Mouse (Mus musculus) CH12.LX (cell line): ENCODE measurements around the gene Osgin1. TPM values are rescaled to one million over a fixed set of nuclear protein-coding genes. Genes with fewer than 3 reads are reported as not detected.

Experiments used
- DNase-seq: peaks from one replicate; pipeline ENCODE4 v3.0.0-alpha.2; 2013; ENCODE audit errors: extremely low read depth
- H3K27ac ChIP-seq: 2 replicates; pipeline ENCODE4 v1.5.1; 2012; ENCODE audit warnings: low read depth, mild to moderate bottlenecking, control low read depth, moderate library complexity; ENCODE audit not compliant: insufficient read depth
- H3K27me3 ChIP-seq: replicated peaks from 2 replicates; pipeline ENCODE3; 2012; ENCODE audit warnings: inconsistent platforms
- H3K36me3 ChIP-seq, 2 experiments: replicated peaks in 1 of 2; 2 replicates each; pipeline versions ENCODE3 to v1.6.1; 2012; ENCODE audit warnings: inconsistent platforms in 1 of 2, low read length in 1 of 2, mild to moderate bottlenecking in 1 of 2, mixed read lengths in 1 of 2, moderate library complexity in 1 of 2; ENCODE audit not compliant: control insufficient read depth in 1 of 2, insufficient read depth in 1 of 2
- H3K4me1 ChIP-seq, 2 experiments: 2 replicates each; pipeline ENCODE4 v1.6.1; 2012; ENCODE audit warnings: inconsistent platforms in 1 of 2, moderate library complexity in 1 of 2; ENCODE audit not compliant: insufficient read depth in 2 of 2, control insufficient read depth in 1 of 2
- H3K4me2 ChIP-seq: 2 replicates; pipeline ENCODE4 v1.6.1; 2012; ENCODE audit warnings: low read depth, mild to moderate bottlenecking, control low read depth; ENCODE audit not compliant: poor library complexity, insufficient read depth, severe bottlenecking
- H3K4me3 ChIP-seq, 3 experiments: fragments of 150-350 bp in 1 of 3; sonication (generic) in 1 of 3; replicated peaks in 1 of 3; 2 replicates each; pipeline versions ENCODE3 to v1.5.1; 2011 to 2012; ENCODE audit warnings: low read depth in 2 of 3, low read length in 2 of 3, mild to moderate bottlenecking in 2 of 3, moderate library complexity in 2 of 3, control low read depth in 1 of 3, improper control_type of control experiment in 1 of 3, inconsistent platforms in 1 of 3, mixed read lengths in 1 of 3; ENCODE audit not compliant: poor library complexity in 1 of 3
- H3K79me2 ChIP-seq: replicated peaks from 2 replicates; pipeline ENCODE4 v1.6.1; 2012; ENCODE audit warnings: mild to moderate bottlenecking, moderate library complexity; ENCODE audit not compliant: control insufficient read depth, poor library complexity, insufficient read depth, severe bottlenecking; ENCODE audit errors: extremely low read depth
- H3K9ac ChIP-seq: 2 replicates; pipeline ENCODE4 v1.6.1; 2012; ENCODE audit warnings: low read depth, mild to moderate bottlenecking, control low read depth, moderate library complexity; ENCODE audit not compliant: insufficient read depth
- H3K9me3 ChIP-seq: replicated peaks from 2 replicates; pipeline ENCODE3; 2012; ENCODE audit warnings: low read length, inconsistent platforms, mixed read lengths
- CHD2 ChIP-seq: IDR thresholded peaks from 2 replicates; pipeline ENCODE4 v1.6.1; 2011; ENCODE audit warnings: low read length, improper control_type of control experiment
- CTCF ChIP-seq, 2 experiments: IDR thresholded peaks in 1 of 2; conservative IDR thresholded peaks in 1 of 2; 2 replicates each; pipeline ENCODE4 v1.5.1; 2011 to 2012; ENCODE audit warnings: low read depth in 2 of 2, low read length in 2 of 2, improper control_type of control experiment in 1 of 2, inconsistent platforms in 1 of 2, mild to moderate bottlenecking in 1 of 2, moderate library complexity in 1 of 2
- E2F4 ChIP-seq: IDR thresholded peaks from 2 replicates; pipeline ENCODE4 v1.6.1; 2011; ENCODE audit warnings: low read depth, low read length, improper control_type of control experiment; ENCODE audit not compliant: insufficient replicate concordance
- ELF1 ChIP-seq: IDR thresholded peaks from 2 replicates; pipeline ENCODE4 v1.6.1; 2014; ENCODE audit warnings: low read depth, mild to moderate bottlenecking, inconsistent platforms, low read length, improper control_type of control experiment
- EP300 ChIP-seq: IDR thresholded peaks from 2 replicates; pipeline ENCODE4 v1.6.1; 2011; ENCODE audit warnings: low read length, improper control_type of control experiment
- ETS1 ChIP-seq: conservative IDR thresholded peaks from 2 replicates; pipeline ENCODE4 v1.6.1; 2012; ENCODE audit warnings: low read depth, mild to moderate bottlenecking, inconsistent platforms, low read length, improper control_type of control experiment, moderate library complexity
- GABPA ChIP-seq: IDR thresholded peaks from 2 replicates; pipeline ENCODE4 v1.6.1; 2012; ENCODE audit warnings: low read depth, low read length, improper control_type of control experiment, inconsistent platforms; ENCODE audit not compliant: insufficient replicate concordance
- HCFC1 ChIP-seq: IDR thresholded peaks from 2 replicates; pipeline ENCODE4 v1.6.1; 2012; ENCODE audit warnings: low read depth, mild to moderate bottlenecking, inconsistent platforms, low read length, improper control_type of control experiment
- JUND ChIP-seq: conservative IDR thresholded peaks from 2 replicates; pipeline ENCODE4 v1.6.1; 2011; ENCODE audit warnings: low read depth, low read length, improper control_type of control experiment
- MAFK ChIP-seq: IDR thresholded peaks from 2 replicates; pipeline ENCODE4 v1.6.1; 2011; ENCODE audit warnings: low read length, improper control_type of control experiment; ENCODE audit not compliant: insufficient replicate concordance
- MAZ ChIP-seq: IDR thresholded peaks from 2 replicates; pipeline ENCODE4 v1.6.1; 2012; ENCODE audit warnings: low read depth, mild to moderate bottlenecking, inconsistent platforms, low read length, improper control_type of control experiment, moderate library complexity
- MEF2A ChIP-seq: IDR thresholded peaks from 2 replicates; pipeline ENCODE4 v1.6.1; 2014; ENCODE audit warnings: low read depth, mild to moderate bottlenecking, inconsistent platforms, low read length, improper control_type of control experiment, borderline replicate concordance
- MXI1 ChIP-seq: IDR thresholded peaks from 2 replicates; pipeline ENCODE4 v1.6.1; 2011; ENCODE audit warnings: mild to moderate bottlenecking, low read depth, low read length, improper control_type of control experiment
- NRF1 ChIP-seq: IDR thresholded peaks from 2 replicates; pipeline ENCODE4 v1.6.1; 2014; ENCODE audit warnings: low read depth, mild to moderate bottlenecking, inconsistent platforms, low read length, improper control_type of control experiment, moderate library complexity
- PAX5 ChIP-seq: IDR thresholded peaks from 2 replicates; pipeline ENCODE4 v1.6.1; 2012; ENCODE audit warnings: low read length, inconsistent platforms, mixed read lengths
- POLR2AphosphoS2 ChIP-seq: IDR thresholded peaks from 2 replicates; pipeline ENCODE4 v1.6.1; 2011; ENCODE audit warnings: low read depth, low read length, improper control_type of control experiment
- RAD21 ChIP-seq: IDR thresholded peaks from 2 replicates; pipeline ENCODE4 v1.6.1; 2011; ENCODE audit warnings: low read depth, mild to moderate bottlenecking, low read length, improper control_type of control experiment, moderate library complexity
- RCOR1 ChIP-seq: conservative IDR thresholded peaks from 2 replicates; pipeline ENCODE4 v1.6.1; 2012; ENCODE audit warnings: low read depth, mild to moderate bottlenecking, inconsistent platforms, low read length, improper control_type of control experiment
- SMC3 ChIP-seq: IDR thresholded peaks from 2 replicates; pipeline ENCODE4 v1.6.1; 2011; ENCODE audit warnings: low read depth, low read length, improper control_type of control experiment
- TCF12 ChIP-seq: IDR thresholded peaks from 2 replicates; pipeline ENCODE4 v1.6.1; 2014; ENCODE audit warnings: low read depth, mild to moderate bottlenecking, inconsistent platforms, low read length, improper control_type of control experiment
- UBTF ChIP-seq: IDR thresholded peaks from 2 replicates; pipeline ENCODE4 v1.6.1; 2012; ENCODE audit warnings: low read depth, mild to moderate bottlenecking, inconsistent platforms, low read length, improper control_type of control experiment, moderate library complexity
- ZKSCAN1 ChIP-seq: IDR thresholded peaks from 2 replicates; pipeline ENCODE4 v1.6.1; 2012; ENCODE audit warnings: low read depth, inconsistent platforms, low read length, improper control_type of control experiment, borderline replicate concordance
- ZMIZ1 ChIP-seq: IDR thresholded peaks from 2 replicates; pipeline ENCODE4 v1.6.1; 2012; ENCODE audit warnings: low read depth, mild to moderate bottlenecking, inconsistent platforms, low read length, improper control_type of control experiment
- ZNF384 ChIP-seq: IDR thresholded peaks from 2 replicates; pipeline ENCODE4 v1.6.1; 2012; ENCODE audit warnings: low read depth, low read length, improper control_type of control experiment, inconsistent platforms
- dilution Hi-C: fragments of 300-500 bp; cut with MboI; formaldehyde crosslinking; loops from 2 replicates; pipeline ENCODE4 v1.14.3; 2020; ENCODE audit warnings: low sequenced_read_pairs; ENCODE audit not compliant: extremely low pct_unique_long_range_greater_than_20kb, extremely low pct_ligation_motif_present
- in situ Hi-C: fragments of 300-500 bp; cut with MboI; formaldehyde crosslinking; loops from 3 replicates; pipeline ENCODE4 v1.14.3; 2019; ENCODE audit warnings: low sequenced_read_pairs, low pct_ligation_motif_present, low pct_unique_long_range_greater_than_20kb, mixed read lengths
- polyA plus RNA-seq: library from polyadenylated mRNA; unstranded; fragments of >175 nt; gene quantifications from 2 replicates; pipeline ENCODE4 v1.2.1, GENCODE M21; 2012; ENCODE audit warnings: low read depth; ENCODE audit not compliant: insufficient read length
- total RNA-seq, 2 experiments: library from RNA; depleted of rRNA; stranded (reverse); fragments of 300-350 nt in 1 of 2; fragments of >200 nt in 1 of 2; gene quantifications; 2 replicates each; pipeline ENCODE4 v1.2.3; 2012 to 2014

The Osgin1 gene
- total and polyA plus RNA-seq, 3 experiments: 0.15 to 3.0 (median 0.47) TPM

- DNase-seq: no peak
- Histone ChIP-seq H3K27me3 (no peaks in the 10 kb centered on the region), H3K36me3 (no peaks in the 10 kb centered on the region), H3K4me1 (peaks cover 19 to 54% of the 10 kb centered on the region in 2 experiments), H3K4me2 (no peak overlapping the region), H3K4me3 (no peak overlapping the region), H3K9me3 (no peaks in the 10 kb centered on the region), H3K79me2 (no peaks in the 10 kb centered on the region), H3K9ac (no peak overlapping the region), H3K27ac (no peak overlapping the region)
- dilution Hi-C loops: no loop called here
- in situ Hi-C loops: loop anchor here (5.0 kb wide), 1 partner anchor 182 kb away; no protein-coding TSS in a partner anchor
- TF ChIP-seq MEF2A: no peak
- no peak for TF ChIP-seq MAFK
- no peak for TF ChIP-seq PAX5
- no peak for TF ChIP-seq POLR2AphosphoS2
- no peak for TF ChIP-seq ELF1
- no peak for TF ChIP-seq RAD21
- TF ChIP-seq ETS1: no peak
- no peak for TF ChIP-seq SMC3
- TF ChIP-seq NRF1: no peak
- no peak for TF ChIP-seq GABPA
- TF ChIP-seq MAZ: no peak
- TF ChIP-seq EP300: no peak
- no peak for TF ChIP-seq E2F4
- no peak for TF ChIP-seq JUND
- TF ChIP-seq TCF12: no peak
- TF ChIP-seq MXI1: no peak
- no peak for TF ChIP-seq CHD2
These were observed 1.6 kb downstream of the Osgin1 start for GRCm38 (mm10) chr8:119435527-119435926.

GRCm38 (mm10) chr8:119436331-119436730 lies 2.4 kb downstream of the Osgin1 start:
- no peak for DNase-seq
- Histone ChIP-seq H3K9ac (no peak overlapping the region), H3K27me3 (no peaks in the 10 kb centered on the region)
- no peak for TF ChIP-seq UBTF
- no peak for TF ChIP-seq ELF1
- no peak for TF ChIP-seq ZMIZ1
- no peak for TF ChIP-seq ETS1
- no peak for TF ChIP-seq HCFC1
- TF ChIP-seq EP300: no peak
- no peak for TF ChIP-seq MEF2A
- no peak for TF ChIP-seq ZNF384
- no peak for TF ChIP-seq CTCF (conservative IDR thresholded peaks at IDR 0.05 in 1 of 2, IDR thresholded peaks at IDR 0.05 in 1 of 2; ENCODE audit: low read depth in 2 of 2, low read length in 2 of 2)
- TF ChIP-seq RCOR1: no peak
- no peak for TF ChIP-seq RAD21
- TF ChIP-seq MXI1: no peak
- TF ChIP-seq ZKSCAN1: no peak
- TF ChIP-seq GABPA: no peak
- TF ChIP-seq NRF1: no peak
- TF ChIP-seq, all 38 proteins: peak for 0
- Histone ChIP-seq H3K36me3 (peaks cover 0 to 5% of the 10 kb centered on the region in 2 experiments), H3K9me3 (no peaks in the 10 kb centered on the region), H3K4me1 (peaks cover 19 to 54% of the 10 kb centered on the region in 2 experiments), H3K27ac (no peak overlapping the region), H3K79me2 (no peaks in the 10 kb centered on the region), H3K4me3 (no peak overlapping the region), H3K4me2 (peak overlapping the region; percentile 54)
- dilution Hi-C loops (no loop called here), in situ Hi-C loops (loop anchor here (5.0 kb wide), 1 partner anchor 181 kb away; no protein-coding TSS in a partner anchor)
